Mouse (Mus musculus) embryonic facial prominence, embryonic 11.5 days (tissue): ENCODE data around the gene Sytl2. TPM values are rescaled to one million over a fixed set of nuclear protein-coding genes. Genes with fewer than 3 reads are reported as not detected.

Experiments used
- ATAC-seq: fragments of 200-750 bp; cut with Nextera tagmentation; replicated peaks from 2 replicates; pipeline ENCODE4 v1.8.0; 2017; ENCODE audit warnings: low read depth; ENCODE audit not compliant: insufficient number of reproducible peaks, low FRiP score, low TSS enrichment
- DNase-seq: peaks from one replicate; pipeline ENCODE4 v3.0.0-alpha.2; 2015; ENCODE audit warnings: low spot score
- H3K27ac ChIP-seq: fragments of 300-500 bp; sonication (generic); replicated peaks from 2 replicates; pipeline ENCODE4 v1.5.1; 2014; ENCODE audit warnings: mild to moderate bottlenecking, low read depth, low read length, control low read depth
- H3K27me3 ChIP-seq: fragments of 300-500 bp; sonication (generic); 2 replicates; pipeline ENCODE4 v1.6.1; 2014; ENCODE audit warnings: mild to moderate bottlenecking, low read length, moderate library complexity, mixed read lengths; ENCODE audit not compliant: control insufficient read depth, insufficient read depth
- H3K36me3 ChIP-seq: fragments of 300-500 bp; sonication (generic); replicated peaks from 2 replicates; pipeline ENCODE4 v1.6.1; 2014; ENCODE audit warnings: low read depth, mild to moderate bottlenecking, low read length, moderate library complexity, mixed read lengths; ENCODE audit not compliant: control insufficient read depth, insufficient read depth
- H3K4me1 ChIP-seq: fragments of 300-500 bp; sonication (generic); 2 replicates; pipeline ENCODE4 v1.6.1; 2014; ENCODE audit warnings: low read length, mixed read lengths; ENCODE audit not compliant: control insufficient read depth, insufficient read depth
- H3K4me2 ChIP-seq: fragments of 300-500 bp; sonication (generic); 2 replicates; pipeline ENCODE4 v1.6.1; 2014; ENCODE audit warnings: low read depth, mild to moderate bottlenecking, control low read depth, low read length, moderate library complexity
- H3K4me3 ChIP-seq: fragments of 300-500 bp; sonication (generic); 2 replicates; pipeline ENCODE4 v1.5.1; 2014; ENCODE audit warnings: low read depth, low read length, control low read depth
- H3K9ac ChIP-seq: fragments of 300-500 bp; sonication (generic); replicated peaks from 2 replicates; pipeline ENCODE4 v1.6.1; 2014; ENCODE audit warnings: mild to moderate bottlenecking, control low read depth, low read length
- H3K9me3 ChIP-seq: fragments of 300-500 bp; sonication (generic); replicated peaks from 2 replicates; pipeline ENCODE4 v1.6.1; 2016; ENCODE audit warnings: mild to moderate bottlenecking, low read length, inconsistent platforms, mixed read lengths; ENCODE audit not compliant: control insufficient read depth
- WGBS: fragments of 180-500 bp; shearing (Covaris S2); extraction: QIAGEN DNeasy Blood & Tissue Kit; methylation state at CpG from one replicate; pipeline ENCODE4 v1.1.7; 2014; 5-methylcytosine and 5-hydroxymethylcytosine counted together
- polyA plus RNA-seq: library from polyadenylated mRNA; unstranded; fragments of >200 nt; fragmentation: Nextera tagmentation; extraction: Ambion mirVana; gene quantifications from 2 replicates; pipeline ENCODE4 v1.2.1, GENCODE M21; 2014

Gene Sytl2
- polyA plus RNA-seq, 1 experiment from 2014 or later = 5.2 TPM

DNA sequence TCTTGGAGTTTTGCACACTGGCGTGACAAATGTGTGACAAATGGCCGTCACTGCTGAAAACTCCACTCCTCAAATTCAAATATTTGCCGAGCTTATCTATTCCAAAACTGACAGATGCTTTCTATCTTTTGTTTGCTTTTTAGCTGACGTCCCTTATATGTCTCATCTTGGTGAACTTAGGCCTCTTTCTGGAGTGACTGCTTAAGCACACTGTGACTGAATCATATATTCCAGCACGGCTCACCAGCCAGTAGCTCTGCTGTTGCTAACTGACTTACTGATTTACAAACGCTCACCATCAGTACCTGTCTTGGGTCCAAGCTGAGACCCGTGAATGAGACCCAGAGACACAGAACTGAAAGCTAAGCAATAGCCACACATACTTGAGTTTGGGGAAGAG lies 17.3 kb upstream of the Sytl2 start:
- no peak for DNase-seq

GRCm38 (mm10) chr7:90291885-90292284 lies 10.2 kb upstream of the Sytl2 start:
- Histone ChIP-seq H3K4me2 (no peak overlapping the region), H3K27ac (no peak overlapping the region), H3K27me3 (no peaks in the 10 kb centered on the region), H3K9me3 (no peaks in the 10 kb centered on the region), H3K4me3 (no peak overlapping the region), H3K4me1 (no peaks in the 10 kb centered on the region), H3K36me3 (no peaks in the 10 kb centered on the region), H3K9ac (no peak overlapping the region)
- WGBS = 81% methylated on average over 6 of the region's 6 CpGs
- ATAC-seq (no peak), DNase-seq (no peak)

More for the DNA sequence above, 17.3 kb upstream of the Sytl2 start:
- 72% methylated on average over 7 of the region's 7 CpGs for WGBS
- no peak for ATAC-seq
- Histone ChIP-seq H3K9ac (no peak overlapping the region), H3K4me3 (no peak overlapping the region), H3K27me3 (no peaks in the 10 kb centered on the region), H3K4me1 (no peaks in the 10 kb centered on the region), H3K4me2 (no peak overlapping the region), H3K9me3 (no peaks in the 10 kb centered on the region), H3K27ac (no peak overlapping the region), H3K36me3 (no peaks in the 10 kb centered on the region)

- Histone ChIP-seq H3K4me3 (peak overlapping the region; percentile 51), H3K27me3 (no peaks in the 10 kb centered on the region), H3K27ac (no peak overlapping the region), H3K36me3 (no peaks in the 10 kb centered on the region), H3K9ac (peak overlapping the region; percentile 62), H3K4me2 (peak overlapping the region; percentile 94), H3K9me3 (no peaks in the 10 kb centered on the region), H3K4me1 (no peaks in the 10 kb centered on the region)
- DNase-seq = peak; percentile 42
- WGBS = 3% methylated on average over 26 of the region's 27 CpGs
- 0 out of 2 replicates have a peak, but pooled peaks have one; percentile 47 for ATAC-seq
Observed at GRCm38 (mm10) chr7:90302647-90303552, 848 bp downstream of the Sytl2 start.

GRCm38 (mm10) chr7:90306079-90306478 lies 4.0 kb downstream of the Sytl2 start:
- Histone ChIP-seq H3K9me3 (no peaks in the 10 kb centered on the region), H3K9ac (no peak overlapping the region), H3K4me3 (no peak overlapping the region), H3K27me3 (no peaks in the 10 kb centered on the region), H3K4me1 (no peaks in the 10 kb centered on the region), H3K4me2 (no peak overlapping the region), H3K27ac (no peak overlapping the region), H3K36me3 (no peaks in the 10 kb centered on the region)
- WGBS = 14% methylated on average over 3 of the region's 3 CpGs
- ATAC-seq (0 out of 2 replicates have a peak, but pooled peaks have one; percentile 24), DNase-seq (peak; percentile 36)

DNA sequence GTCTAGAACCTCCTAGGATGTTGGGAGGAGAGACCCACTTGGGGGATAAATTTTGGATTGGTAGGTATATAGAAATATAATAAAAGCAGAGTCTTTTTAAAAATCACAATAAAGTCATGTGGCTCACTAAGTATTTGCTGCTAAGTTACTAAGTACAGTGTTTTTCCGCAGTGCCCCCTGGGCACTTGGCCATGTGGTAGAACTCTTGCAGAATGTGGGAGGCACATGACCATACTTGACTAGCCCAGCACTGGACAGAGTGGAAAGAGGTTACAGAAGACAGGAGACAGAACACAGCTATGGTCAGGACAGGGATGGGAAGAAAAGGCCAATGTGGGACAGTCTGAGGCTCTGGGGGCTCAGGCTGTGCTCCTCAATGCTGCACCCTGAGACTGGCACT lies 4.9 kb downstream of the Sytl2 start:
- Histone ChIP-seq H3K4me3 (no peak overlapping the region), H3K9ac (no peak overlapping the region), H3K4me1 (no peaks in the 10 kb centered on the region), H3K9me3 (no peaks in the 10 kb centered on the region), H3K27ac (no peak overlapping the region), H3K27me3 (no peaks in the 10 kb centered on the region), H3K36me3 (no peaks in the 10 kb centered on the region), H3K4me2 (no peak overlapping the region)
- no peak for ATAC-seq
- WGBS = 97% methylated on average over 1 of the region's 1 CpGs
- DNase-seq = no peak

DNA sequence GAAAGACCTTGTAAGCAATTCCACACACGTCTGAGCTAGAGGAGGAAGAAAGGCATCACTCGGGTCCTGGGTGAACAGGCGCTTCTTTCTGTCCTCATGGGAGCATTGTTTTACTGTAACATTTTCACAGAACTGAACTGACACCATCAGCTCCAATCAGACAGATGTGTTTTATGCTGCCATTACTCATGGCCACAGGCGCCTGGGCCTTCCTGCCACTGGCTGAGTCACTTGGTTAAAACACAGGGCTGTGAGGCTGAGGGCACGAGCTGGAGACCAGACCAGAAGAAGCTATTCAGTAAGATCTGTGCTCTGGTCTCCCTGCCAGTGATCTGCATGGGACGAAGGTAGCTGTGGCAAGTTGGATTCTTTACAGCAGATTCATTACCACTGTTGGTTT lies 6.0 kb downstream of the Sytl2 start:
- Histone ChIP-seq H3K27ac (no peak overlapping the region), H3K27me3 (no peaks in the 10 kb centered on the region), H3K4me2 (no peak overlapping the region), H3K9ac (no peak overlapping the region), H3K4me1 (no peaks in the 10 kb centered on the region), H3K36me3 (no peaks in the 10 kb centered on the region), H3K4me3 (no peak overlapping the region), H3K9me3 (no peaks in the 10 kb centered on the region)
- DNase-seq (no peak), ATAC-seq (no peak)
- WGBS = 78% methylated on average over 6 of the region's 6 CpGs

GRCm38 (mm10) chr7:90312151-90312883 lies 10.3 kb downstream of the Sytl2 start:
- Histone ChIP-seq H3K27ac (no peak overlapping the region), H3K4me2 (no peak overlapping the region), H3K9ac (no peak overlapping the region), H3K4me3 (no peak overlapping the region), H3K4me1 (no peaks in the 10 kb centered on the region), H3K36me3 (no peaks in the 10 kb centered on the region), H3K9me3 (no peaks in the 10 kb centered on the region), H3K27me3 (no peaks in the 10 kb centered on the region)
- no peak for ATAC-seq
- DNase-seq = no peak
- WGBS = 66% methylated on average over 7 of the region's 7 CpGs

DNA sequence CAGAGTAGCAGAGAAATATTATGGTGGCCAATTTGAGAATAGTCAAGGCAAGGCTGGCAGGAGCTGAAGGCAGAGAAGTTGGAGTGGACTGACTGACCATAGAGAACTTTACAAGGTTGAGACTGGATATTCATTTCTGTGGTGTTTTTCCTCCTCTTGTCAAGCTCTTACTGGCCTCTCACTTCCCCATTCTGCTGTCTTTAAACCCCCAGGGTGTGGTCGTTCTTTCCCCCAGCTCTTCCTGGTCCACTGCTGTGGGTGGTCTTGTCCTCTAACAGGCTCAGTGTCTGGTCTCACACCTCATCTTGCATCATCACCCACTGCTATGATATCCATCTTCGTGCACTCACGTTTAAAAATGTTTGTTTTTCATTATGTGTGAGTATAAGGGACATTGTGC lies 11.4 kb downstream of the Sytl2 start:
- ATAC-seq = no peak
- Histone ChIP-seq H3K9me3 (no peaks in the 10 kb centered on the region), H3K27ac (no peak overlapping the region), H3K4me3 (no peak overlapping the region), H3K9ac (no peak overlapping the region), H3K36me3 (no peaks in the 10 kb centered on the region), H3K4me2 (no peak overlapping the region), H3K4me1 (no peaks in the 10 kb centered on the region), H3K27me3 (no peaks in the 10 kb centered on the region)
- DNase-seq = no peak
- 56% methylated on average over 3 of the region's 3 CpGs for WGBS
